Mouse (Mus musculus): ENCODE data around the gene Cfap221.

GRCm38 (mm10) chr1:119986555-119986954 is 10.5 kb downstream of the Cfap221 start:
- TF ChIP-seq CTCF (IDR thresholded peaks at IDR 0.05; ENCODE audit: low read depth, low read length) (no peak), POLR2A (IDR thresholded peaks at IDR 0.05; ENCODE audit: extremely low read depth, insufficient read depth, low read length) (no peak)
